Mouse (Mus musculus) lung, postnatal 4 days (tissue): ENCODE data around the gene BC055324.

Experiments used
- DNase-seq, 2 experiments: peaks; one replicate each; pipeline ENCODE4 v3.0.0; 2021

Gene BC055324

DNA sequence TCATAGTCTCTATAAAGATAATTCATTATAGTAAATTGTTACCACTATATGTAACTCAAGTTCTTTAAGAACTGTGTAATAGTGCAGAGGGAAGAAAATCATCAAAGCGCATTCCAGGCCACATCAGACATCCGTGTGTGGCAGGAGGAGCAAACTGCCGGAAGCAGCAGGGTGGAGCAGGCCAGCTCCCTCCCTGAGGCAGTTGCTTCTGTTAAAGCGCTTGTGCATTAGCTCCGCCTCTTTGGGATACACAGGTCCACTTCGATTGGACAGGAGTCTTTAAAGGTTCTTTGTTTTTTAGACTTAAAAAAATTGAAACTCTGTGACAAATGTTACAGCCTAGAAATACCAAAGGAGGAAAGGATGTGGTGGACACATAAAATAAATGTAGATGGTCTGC lies 52.5 kb downstream of the BC055324 start:
- no peak for DNase-seq

DNA sequence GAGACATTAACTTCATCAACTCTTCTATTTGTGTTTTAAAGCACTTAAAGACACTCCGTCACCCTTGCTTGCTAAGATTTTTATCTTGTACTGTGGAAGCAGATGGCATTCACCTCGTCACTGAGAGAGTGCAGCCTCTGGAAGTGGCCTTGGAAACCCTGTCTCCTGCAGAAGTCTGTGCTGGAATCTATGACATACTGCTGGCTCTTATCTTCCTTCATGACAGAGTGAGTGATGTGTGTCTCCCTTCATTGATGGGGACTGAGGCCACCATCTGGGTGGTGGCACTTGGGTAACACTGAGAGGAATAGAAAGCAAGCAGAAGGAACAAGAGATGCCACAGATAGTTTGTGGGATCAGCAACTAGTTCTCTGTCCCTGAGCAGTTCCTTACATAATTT lies 60.0 kb downstream of the BC055324 start:
- DNase-seq, result no peak

DNA sequence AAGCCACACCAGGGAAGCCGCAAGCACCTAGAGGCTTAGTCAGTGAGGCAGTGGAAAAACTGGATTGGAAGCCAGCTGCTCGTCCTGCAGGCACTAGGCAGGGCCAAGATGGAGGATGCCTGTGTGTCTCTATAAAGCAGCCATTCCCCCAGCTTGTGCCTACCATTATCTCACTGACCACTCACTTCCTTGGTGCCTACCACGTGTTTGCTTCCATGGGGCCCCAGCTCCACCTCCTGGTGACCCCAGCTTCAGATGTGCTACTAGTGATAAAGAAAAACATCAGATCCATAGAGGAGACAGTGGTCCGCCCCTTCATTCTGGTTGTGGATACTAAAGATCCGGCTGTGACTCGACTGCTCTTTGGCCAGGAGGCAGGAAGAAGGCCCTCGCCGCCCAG lies 62.8 kb downstream of the BC055324 start:
- no peak for DNase-seq

DNA sequence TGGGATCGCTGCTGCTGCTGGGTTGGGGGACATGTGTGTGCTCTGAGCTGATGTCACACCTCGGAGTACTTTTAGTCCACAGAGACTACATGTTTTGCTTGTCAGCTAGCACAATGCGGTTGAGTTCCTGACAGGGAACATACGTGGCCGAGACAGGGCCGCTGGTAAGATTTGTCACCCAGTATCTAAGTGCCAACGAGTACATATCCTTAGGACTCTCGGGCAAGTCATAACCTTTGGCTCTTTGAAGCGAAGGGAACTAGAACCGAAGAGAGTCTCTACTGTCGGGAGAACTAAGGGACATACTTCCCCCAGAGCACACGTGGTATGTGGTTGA lies 64.2 kb downstream of the BC055324 start:
- no peak for DNase-seq

DNA sequence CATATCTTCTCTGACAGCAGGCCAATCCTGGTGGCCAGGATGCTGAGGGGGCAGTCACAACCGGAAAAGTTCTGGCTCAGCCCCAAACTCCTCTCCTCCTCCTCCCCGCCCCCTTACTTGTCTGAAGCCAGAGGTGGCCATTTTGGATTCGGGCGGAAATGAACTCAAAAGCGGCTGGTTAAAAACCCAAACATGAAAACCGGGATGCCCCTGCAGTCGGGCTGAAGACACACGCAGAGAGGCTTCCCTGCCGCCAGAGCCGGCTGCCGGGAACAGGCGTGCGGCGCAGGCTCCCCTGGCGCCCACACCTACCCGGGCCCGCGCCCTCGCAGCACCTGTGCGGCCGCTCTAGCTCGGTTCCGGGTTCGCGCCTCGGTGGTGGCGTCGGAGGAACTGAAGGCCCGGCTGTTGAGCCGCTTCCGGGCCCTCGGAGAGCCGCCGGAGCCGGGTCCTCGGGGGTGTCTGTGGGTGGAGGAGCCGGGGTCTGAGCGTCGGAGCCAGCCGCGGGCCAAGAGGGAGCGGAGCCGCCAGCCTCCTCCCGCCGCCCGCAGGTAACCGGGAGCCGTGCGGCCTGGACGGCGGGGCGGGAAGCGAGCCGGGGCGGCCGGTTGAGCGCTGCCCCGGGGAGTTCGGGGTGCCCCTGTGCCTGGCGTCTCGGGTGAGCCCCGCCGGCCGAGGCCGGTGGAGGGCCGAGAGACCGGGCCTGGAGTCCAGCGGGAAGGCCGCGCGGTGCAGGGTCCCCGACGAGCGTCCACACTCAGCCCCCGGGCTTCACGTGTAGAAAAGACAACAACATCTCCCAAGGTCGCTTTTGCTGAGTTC lies 64.7 kb downstream of the BC055324 start:
- peak; percentile 90 to 92 for DNase-seq

DNA sequence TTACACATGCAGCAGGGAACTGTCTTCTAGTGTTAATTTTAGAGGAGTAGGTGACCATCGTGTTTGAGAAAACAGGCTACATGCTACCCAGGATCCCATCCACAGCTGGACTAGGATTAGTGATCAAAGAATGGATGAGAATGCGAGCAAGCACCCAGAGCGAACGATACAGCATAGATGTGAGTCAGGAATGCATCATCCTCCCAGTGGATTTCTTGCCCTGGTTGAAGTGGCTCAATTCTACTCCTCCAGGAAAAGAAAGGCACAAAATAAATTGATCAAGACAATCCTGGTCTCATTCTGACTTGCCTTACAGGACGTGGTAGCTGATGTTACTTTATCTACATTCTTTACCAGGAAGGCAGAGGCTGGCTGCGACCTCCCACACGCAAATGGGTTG lies 65.8 kb downstream of the BC055324 start, which contains the start of gene Scyl3:
Scyl3 (plus strand) TSS at position 255 of the 400 bp plus-strand sequence.
- DNase-seq, result no peak

DNA sequence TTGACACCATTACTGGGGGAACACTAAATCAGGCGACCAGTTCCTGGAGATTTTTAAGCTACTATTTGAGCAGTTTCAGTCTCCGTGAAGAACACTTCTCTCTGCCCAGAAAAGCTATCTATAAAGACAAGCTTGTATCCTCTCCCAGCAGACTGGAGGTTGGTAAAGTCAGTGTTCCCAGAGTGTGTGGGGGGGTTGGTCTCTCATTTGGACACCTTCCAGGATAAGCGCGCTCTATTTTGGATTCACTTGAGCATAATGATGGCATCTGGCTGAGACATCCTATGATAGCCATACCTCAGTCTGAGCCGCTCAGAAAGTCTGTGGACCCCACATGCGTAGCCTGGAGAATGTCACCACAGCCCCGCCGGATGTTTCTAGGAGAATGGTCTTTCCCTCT lies 70.5 kb downstream of the BC055324 start:
- DNase-seq, result no peak

DNA sequence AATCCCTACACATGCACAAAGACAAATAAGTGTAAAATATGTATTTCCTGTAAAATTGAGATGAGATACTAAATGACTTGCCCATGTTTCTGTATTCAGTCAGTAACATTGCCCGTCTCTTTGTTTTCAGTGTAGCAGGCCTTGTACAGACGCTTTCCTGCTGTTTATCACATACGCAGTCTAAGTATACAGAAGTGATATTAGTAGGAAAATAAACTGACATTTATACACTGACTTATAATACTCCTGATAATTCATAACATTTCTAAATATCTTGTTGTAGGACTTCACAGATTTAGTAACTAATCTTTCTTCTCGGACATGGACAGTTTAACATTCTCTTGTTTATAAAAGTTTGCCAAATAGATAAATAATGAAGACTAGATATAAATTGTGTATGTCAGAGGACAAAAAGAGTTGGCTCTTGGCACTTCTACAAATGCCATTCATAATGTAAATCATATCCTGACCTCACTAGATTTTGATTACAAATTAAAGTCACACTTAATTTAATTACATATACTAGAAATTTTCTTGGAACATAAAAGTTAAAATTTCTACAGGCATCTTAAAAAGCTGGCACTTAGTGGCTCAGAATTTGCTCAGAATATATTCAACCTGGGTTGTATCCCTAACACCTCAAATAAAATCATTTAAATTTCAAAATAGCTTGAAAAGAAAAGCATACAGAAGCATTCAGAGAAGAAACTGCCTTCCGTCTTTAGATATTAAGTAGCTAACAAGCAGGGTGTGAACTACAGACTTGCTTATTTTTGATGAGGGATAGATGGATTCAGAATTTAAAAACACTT lies 77.0 kb downstream of the BC055324 start:
- no peak for DNase-seq

DNA sequence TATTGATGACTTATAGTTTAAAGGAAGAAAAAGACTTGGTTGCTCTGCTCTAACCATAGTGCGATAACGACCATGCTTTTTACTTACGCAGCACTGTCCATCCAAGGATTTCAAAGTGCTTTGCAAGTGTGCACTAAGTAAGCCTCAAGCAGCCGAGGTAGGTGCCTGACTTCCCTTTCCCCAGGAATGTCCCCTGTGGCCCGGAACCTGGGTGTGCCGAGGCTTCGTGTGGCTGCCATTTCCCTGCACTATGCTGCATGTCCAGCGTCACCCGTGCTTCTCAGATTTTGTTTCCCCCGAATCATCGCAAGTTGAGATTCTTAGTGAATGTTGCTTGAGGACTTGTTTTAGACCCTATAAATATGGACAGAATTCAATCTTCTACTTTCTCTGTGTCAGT lies 82.6 kb downstream of the BC055324 start:
- no peak for DNase-seq

DNA sequence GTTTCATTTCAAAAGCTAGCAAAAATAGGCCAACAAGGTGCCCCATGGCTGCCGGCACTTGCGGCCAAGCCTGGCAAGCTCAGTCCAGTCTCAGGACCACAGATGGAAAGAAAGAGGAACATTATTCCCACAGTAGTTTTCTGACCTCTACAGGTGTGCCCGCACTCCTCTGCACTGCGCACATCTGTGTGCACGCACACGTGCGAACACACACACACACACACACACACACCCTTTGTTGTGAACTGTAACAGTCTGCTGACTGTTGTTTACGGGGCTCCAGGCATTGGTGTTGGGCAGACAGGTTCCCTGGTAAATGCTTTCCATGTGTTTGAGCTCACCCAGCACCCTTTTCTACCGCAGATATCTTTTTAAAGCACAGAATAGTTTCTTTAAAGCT lies 83.8 kb downstream of the BC055324 start:
- DNase-seq, result no peak

DNA sequence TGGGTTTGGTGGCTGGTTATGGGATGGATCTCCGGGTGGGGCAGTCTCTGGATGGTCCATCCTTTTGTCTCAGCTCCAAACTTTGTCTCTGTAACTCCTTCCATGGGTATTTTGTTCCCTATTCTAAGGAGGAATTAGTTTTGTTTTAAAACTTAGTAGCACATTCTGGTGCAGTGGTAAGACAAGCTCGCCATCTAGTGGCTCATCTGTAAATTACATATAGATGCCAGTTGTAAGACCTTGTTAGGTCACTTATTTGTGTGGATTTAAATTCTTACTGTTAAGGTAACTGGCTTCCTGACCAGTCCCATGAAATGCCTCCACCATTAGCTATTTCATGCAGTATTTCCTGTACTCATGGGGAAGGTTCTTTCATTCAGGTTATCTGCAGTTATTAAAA lies 84.3 kb downstream of the BC055324 start:
- peak in 1 of 2 experiments; percentile 26 for DNase-seq

DNA sequence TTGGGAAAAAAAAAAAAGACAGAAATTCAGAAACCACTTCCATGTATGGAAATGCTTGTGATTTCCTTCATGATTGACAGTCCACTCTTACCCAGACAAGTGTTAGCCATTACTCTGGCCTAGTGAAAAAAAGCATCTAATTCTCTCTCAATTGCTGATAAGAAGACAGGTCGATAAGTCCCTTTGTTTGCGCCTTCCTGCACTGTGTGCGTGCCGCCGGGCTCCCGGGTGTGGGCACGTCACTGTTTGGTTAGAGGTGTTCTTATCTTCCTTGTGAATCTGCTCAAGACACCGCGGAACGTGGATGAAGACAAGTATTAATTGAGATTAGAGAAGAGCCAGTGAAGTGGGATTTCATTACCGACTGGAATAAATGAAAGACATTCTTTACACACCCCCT lies 86.2 kb downstream of the BC055324 start:
- no peak for DNase-seq

DNA sequence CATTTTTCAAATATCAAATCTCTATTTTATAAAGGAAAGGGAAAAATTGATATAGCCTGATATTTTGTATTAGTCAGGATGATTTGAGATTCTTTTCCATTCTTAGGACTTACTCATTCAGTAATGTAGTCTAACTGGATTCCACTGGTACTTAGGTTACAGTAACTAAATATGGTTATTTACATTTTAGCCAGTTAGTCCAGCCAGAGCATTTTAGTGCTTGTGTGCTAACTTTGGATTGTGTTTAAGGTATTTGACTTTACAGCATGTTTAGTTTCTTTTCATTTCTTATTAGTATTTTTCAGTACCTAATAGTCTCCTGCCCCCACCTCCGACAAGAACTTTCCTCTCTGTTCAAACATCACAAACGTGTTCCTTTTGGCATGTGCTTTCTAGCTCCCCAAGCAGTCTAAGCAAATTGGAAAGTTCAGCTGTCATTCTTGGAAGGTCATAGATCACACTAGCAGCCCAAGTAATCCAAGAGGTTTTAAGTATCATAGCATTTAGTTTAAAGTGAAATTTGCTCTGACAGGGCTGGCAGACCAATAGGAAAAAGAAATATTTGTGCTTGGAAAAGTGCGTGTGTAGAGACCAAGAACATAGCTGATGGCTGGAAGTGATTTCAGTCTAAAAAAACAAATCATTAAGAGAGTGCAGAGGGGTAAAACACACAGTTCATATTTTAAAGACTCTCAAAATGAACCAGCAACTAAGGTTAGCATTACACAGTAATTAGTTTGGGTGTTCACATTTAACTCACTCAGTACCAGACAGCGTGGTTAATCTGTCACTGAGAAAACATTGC lies 87.4 kb downstream of the BC055324 start:
- no peak for DNase-seq

DNA sequence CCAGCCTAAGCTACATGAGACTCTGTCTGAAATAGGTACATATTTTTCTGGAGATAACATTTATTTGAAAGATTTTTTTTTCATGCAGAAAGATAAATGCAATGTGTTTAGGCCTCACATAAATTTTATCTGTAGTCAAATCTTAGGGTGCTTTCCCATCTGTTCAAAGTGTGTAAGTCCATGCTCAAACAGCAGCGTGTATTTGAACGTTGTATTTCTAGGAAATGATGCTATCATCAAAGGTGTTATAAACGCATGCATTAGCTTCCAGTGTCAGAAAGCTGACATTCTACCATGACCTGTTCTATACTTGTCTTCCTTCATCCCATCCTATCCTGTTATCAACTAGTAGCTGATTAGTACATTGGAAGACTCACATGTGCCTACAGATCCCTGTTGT lies 91.2 kb downstream of the BC055324 start:
- DNase-seq, result no peak

DNA sequence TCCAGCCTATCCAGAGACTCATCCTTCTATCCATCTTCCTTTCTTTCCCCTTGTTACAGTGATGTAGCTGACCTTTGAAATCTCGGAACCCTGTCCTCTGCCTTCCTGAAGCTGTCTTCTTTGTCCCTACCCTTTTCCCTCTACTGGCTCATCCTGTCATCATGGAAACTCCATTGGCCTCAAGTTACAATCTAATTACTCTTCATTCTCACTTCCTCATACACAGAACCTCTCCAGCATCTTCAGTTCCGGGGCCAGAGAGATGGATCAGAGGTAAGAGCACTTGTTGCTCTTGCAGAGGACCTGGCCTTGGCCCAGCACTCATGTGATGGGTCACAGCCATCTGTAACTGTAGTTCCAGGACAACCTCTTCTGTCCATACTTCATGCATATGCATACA lies 94.4 kb downstream of the BC055324 start:
- DNase-seq, result no peak

DNA sequence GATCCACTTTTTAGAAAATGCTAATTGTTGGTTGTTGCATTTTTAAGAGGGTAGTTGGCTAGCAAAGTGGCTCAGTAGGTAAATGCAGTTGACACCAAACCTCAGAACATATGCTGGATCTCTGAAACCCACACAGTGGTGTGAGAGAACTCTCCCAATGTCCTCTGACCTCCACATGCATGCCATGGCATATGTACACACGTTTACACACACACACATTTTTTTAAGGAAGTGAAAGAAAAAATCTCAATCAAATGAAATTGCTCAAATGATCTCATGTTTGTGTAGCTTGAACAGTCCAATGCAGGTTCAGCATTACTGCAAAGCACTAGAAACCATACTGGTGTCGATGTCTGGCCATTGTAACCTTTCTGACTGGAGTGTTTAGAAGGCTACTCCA lies 95.0 kb downstream of the BC055324 start:
- no peak for DNase-seq

DNA sequence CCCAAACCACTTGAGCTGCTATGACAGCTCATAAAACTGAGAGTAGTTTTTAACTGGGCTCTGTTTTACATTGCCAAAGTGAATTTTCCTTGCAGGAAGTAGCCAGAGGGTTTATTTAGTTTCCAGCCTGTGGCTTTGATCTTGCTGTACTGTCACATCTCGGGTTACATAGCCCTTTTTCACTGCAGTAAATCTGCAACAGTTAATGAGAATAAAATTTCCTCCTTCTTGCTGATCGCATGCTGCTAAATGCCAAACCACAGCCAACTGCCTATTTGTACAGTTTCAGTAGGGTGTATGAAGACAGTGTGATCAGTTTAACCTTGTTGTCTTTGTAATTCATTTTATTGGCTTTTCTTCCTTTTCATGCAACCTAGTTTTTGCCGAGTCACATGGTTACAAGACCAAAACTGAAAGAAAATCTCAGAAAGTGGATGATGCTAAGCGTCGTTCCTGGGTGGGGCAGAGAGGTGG lies 96.3 kb downstream of the BC055324 start:
- DNase-seq, result no peak
